Mouse (Mus musculus): Measurements from ENCODE around the gene Creb3l1.

DNA sequence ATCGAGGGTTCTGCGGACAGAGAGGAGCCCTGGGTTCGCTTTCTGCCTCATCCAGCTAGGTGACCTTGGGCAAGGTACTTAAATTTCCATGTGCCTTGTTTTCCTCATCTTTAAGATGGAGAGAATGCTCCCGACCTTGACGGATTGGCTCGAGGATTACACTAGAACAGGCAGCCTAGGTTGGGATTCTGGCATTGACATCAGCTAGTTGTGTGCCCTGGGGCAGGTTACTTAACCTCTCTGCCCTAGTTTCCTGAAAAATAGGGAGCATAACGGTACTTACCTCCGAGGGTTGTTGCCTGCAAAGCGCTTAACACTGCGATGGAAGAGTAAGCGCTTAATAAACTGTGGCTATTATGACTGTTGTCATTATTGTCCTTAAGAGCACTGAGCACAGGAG lies 34.6 kb upstream of the Creb3l1 start:
- no peak for TF ChIP-seq CTCF (IDR thresholded peaks at IDR 0.05; ENCODE audit: low read depth)
- no peak for TF ChIP-seq EP300 (IDR thresholded peaks at IDR 0.05; ENCODE audit: low read depth)

All from heart, postnatal 0 days (tissue).